Mouse (Mus musculus): ENCODE data around the gene Mycl. TPM values are rescaled to one million over a fixed set of nuclear protein-coding genes. Genes with fewer than 3 reads are reported as not detected.

Mycl gene
- polyA plus RNA-seq, 1 experiment from 2014 or later = 112 TPM

GRCm38 (mm10) chr4:123041131-123041530 lies 45.7 kb downstream of the Mycl start:
- no peak overlapping the region for H3K27ac ChIP-seq (replicated peaks; ENCODE audit: low read depth, low read length)
- H3K4me2 ChIP-seq (ENCODE audit: low read length) = no peak overlapping the region
- H3K27me3 ChIP-seq (ENCODE audit: control insufficient read depth, insufficient read depth, low read length) = no peaks in the 10 kb centered on the region
- 93% methylated on average over 6 of the region's 6 CpGs for WGBS
- H3K36me3 ChIP-seq (ENCODE audit: control insufficient read depth, insufficient read depth, low read length) = peaks cover 50% of the 10 kb centered on the region
- no peaks in the 10 kb centered on the region for H3K9me3 ChIP-seq (ENCODE audit: control insufficient read depth, low read length)
- no peak overlapping the region for H3K4me3 ChIP-seq (replicated peaks; ENCODE audit: low read depth, low read length)
- H3K9ac ChIP-seq (replicated peaks; ENCODE audit: low read length) = no peak overlapping the region
- no peaks in the 10 kb centered on the region for H3K4me1 ChIP-seq (ENCODE audit: control insufficient read depth, insufficient read depth, low read length)
- ATAC-seq (ENCODE audit: low FRiP score, low TSS enrichment) = no peak
- no peak for DNase-seq

DNA sequence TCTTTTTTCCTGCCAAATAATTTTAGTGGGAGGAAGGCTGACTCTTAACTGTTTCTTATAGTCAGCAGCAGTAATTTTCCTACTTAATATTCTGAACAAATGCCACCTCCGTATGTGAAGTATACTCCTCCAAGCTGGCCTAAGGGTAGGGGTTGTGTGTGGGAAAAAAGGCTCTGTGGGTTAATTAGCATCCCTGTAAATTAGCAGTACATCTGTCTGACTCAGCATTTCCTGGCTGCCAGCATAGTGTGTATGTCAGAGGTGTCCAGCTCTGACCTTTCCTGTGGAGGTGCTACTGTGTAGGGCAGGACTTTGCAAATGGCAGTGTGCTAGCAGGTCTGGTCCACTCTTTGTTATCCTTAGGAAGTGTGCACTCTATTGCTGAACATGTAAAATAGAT lies 48.4 kb downstream of the Mycl start:
- H3K4me2 ChIP-seq (ENCODE audit: low read length) = no peak overlapping the region
- ATAC-seq (ENCODE audit: low FRiP score, low TSS enrichment) = no peak
- peaks cover 68% of the 10 kb centered on the region for H3K36me3 ChIP-seq (ENCODE audit: control insufficient read depth, insufficient read depth, low read length)
- H3K27ac ChIP-seq (replicated peaks; ENCODE audit: low read depth, low read length) = no peak overlapping the region
- H3K27me3 ChIP-seq (ENCODE audit: control insufficient read depth, insufficient read depth, low read length) = no peaks in the 10 kb centered on the region
- H3K4me1 ChIP-seq (ENCODE audit: control insufficient read depth, insufficient read depth, low read length) = no peaks in the 10 kb centered on the region
- no peak overlapping the region for H3K4me3 ChIP-seq (replicated peaks; ENCODE audit: low read depth, low read length)
- DNase-seq = no peak
- H3K9me3 ChIP-seq (ENCODE audit: control insufficient read depth, low read length) = no peaks in the 10 kb centered on the region
- WGBS = 45% methylated on average over 1 of the region's 1 CpGs
- no peak overlapping the region for H3K9ac ChIP-seq (replicated peaks; ENCODE audit: low read length)

GRCm38 (mm10) chr4:123044842-123045241 lies 49.4 kb downstream of the Mycl start:
- DNase-seq (no peak), ATAC-seq (ENCODE audit: low FRiP score, low TSS enrichment) (no peak)
- Histone ChIP-seq H3K27me3 (ENCODE audit: control insufficient read depth, insufficient read depth, low read length) (no peaks in the 10 kb centered on the region), H3K4me2 (ENCODE audit: low read length) (no peak overlapping the region), H3K4me3 (replicated peaks; ENCODE audit: low read depth, low read length) (no peak overlapping the region), H3K4me1 (ENCODE audit: control insufficient read depth, insufficient read depth, low read length) (peaks cover 3% of the 10 kb centered on the region), H3K9me3 (ENCODE audit: control insufficient read depth, low read length) (no peaks in the 10 kb centered on the region), H3K36me3 (ENCODE audit: control insufficient read depth, insufficient read depth, low read length) (peaks cover 71% of the 10 kb centered on the region), H3K27ac (replicated peaks; ENCODE audit: low read depth, low read length) (no peak overlapping the region), H3K9ac (replicated peaks; ENCODE audit: low read length) (no peak overlapping the region)
- WGBS = 93% methylated on average over 4 of the region's 4 CpGs

DNA sequence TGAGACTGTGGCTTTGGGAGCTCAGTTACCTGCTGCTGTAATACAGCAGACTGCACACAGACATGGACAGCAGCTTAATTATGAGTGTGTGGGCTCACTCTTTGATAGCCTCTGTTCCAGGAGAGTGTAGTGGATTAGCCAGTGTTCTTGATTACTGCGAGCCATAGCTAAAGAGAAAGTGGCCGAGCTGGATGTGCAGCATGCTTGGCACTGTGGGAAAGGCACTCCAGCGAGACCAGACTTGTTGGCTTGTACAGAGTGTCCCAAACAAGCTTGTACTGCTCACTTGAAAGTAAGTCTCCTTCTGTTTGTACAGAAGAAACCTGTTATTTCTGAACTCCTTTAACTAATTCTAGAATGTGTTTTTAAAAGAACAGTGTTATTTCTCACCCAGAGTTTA lies 50.8 kb downstream of the Mycl start:
- ATAC-seq (ENCODE audit: low FRiP score, low TSS enrichment) = no peak
- no peak overlapping the region for H3K4me2 ChIP-seq (ENCODE audit: low read length)
- WGBS = 78% methylated on average over 3 of the region's 3 CpGs

GRCm38 (mm10) chr4:123050681-123051211 lies 55.3 kb downstream of the Mycl start:
- Histone ChIP-seq H3K4me3 (replicated peaks; ENCODE audit: low read depth, low read length) (no peak overlapping the region), H3K27ac (replicated peaks; ENCODE audit: low read depth, low read length) (peak overlapping the region; percentile 72), H3K4me1 (ENCODE audit: control insufficient read depth, insufficient read depth, low read length) (peaks cover 33% of the 10 kb centered on the region), H3K9ac (replicated peaks; ENCODE audit: low read length) (no peak overlapping the region), H3K4me2 (ENCODE audit: low read length) (no peak overlapping the region; the same call in 1 of the 2 replicates), H3K36me3 (ENCODE audit: control insufficient read depth, insufficient read depth, low read length) (peaks cover 85% of the 10 kb centered on the region), H3K9me3 (ENCODE audit: control insufficient read depth, low read length) (no peaks in the 10 kb centered on the region), H3K27me3 (ENCODE audit: control insufficient read depth, insufficient read depth, low read length) (no peaks in the 10 kb centered on the region)
- DNase-seq (peak; percentile 91), ATAC-seq (ENCODE audit: low FRiP score, low TSS enrichment) (peak; percentile 92)
- WGBS = 39% methylated on average over 5 of the region's 5 CpGs

More for the DNA sequence above, 50.8 kb downstream of the Mycl start:
- H3K27me3 ChIP-seq (ENCODE audit: control insufficient read depth, insufficient read depth, low read length) = no peaks in the 10 kb centered on the region
- H3K4me3 ChIP-seq (replicated peaks; ENCODE audit: low read depth, low read length) = no peak overlapping the region
- no peak for DNase-seq
- no peak overlapping the region for H3K9ac ChIP-seq (replicated peaks; ENCODE audit: low read length)
- no peak overlapping the region for H3K27ac ChIP-seq (replicated peaks; ENCODE audit: low read depth, low read length)
- no peaks in the 10 kb centered on the region for H3K9me3 ChIP-seq (ENCODE audit: control insufficient read depth, low read length)
- peaks cover 18% of the 10 kb centered on the region for H3K4me1 ChIP-seq (ENCODE audit: control insufficient read depth, insufficient read depth, low read length)
- peaks cover 80% of the 10 kb centered on the region for H3K36me3 ChIP-seq (ENCODE audit: control insufficient read depth, insufficient read depth, low read length)

Other genes starting within 250 kb of the Mycl start
- gene Ppt1, start 159.4 kb upstream of the Mycl start, polyA plus RNA-seq (2014; fragmentation: Nextera tagmentation; extraction: Ambion mirVana) = 66.1 and 74.7 TPM in 2 replicates
- gene Cap1, start 109.6 kb upstream of the Mycl start, polyA plus RNA-seq (2014; fragmentation: Nextera tagmentation; extraction: Ambion mirVana) = 52.2 and 72.8 TPM in 2 replicates
- 31.2 and 33.4 TPM in 2 replicates for gene Mfsd2a, start 34.5 kb upstream of the Mycl start, polyA plus RNA-seq (2014; fragmentation: Nextera tagmentation; extraction: Ambion mirVana)
- 27.0 and 29.1 TPM in 2 replicates for gene Trit1, start 20.9 kb downstream of the Mycl start, polyA plus RNA-seq (2014; fragmentation: Nextera tagmentation; extraction: Ambion mirVana)
- 0.08 and 0.25 TPM in 2 replicates for gene Bmp8b, start 109.5 kb downstream of the Mycl start, polyA plus RNA-seq (2014; fragmentation: Nextera tagmentation; extraction: Ambion mirVana)
- gene Oxct2b, start 120.6 kb downstream of the Mycl start, polyA plus RNA-seq (2014; fragmentation: Nextera tagmentation; extraction: Ambion mirVana) = 0.30 and 0.55 TPM in 2 replicates
- 61.7 and 65.7 TPM in 2 replicates for gene Ppie, start 144.3 kb downstream of the Mycl start, polyA plus RNA-seq (2014; fragmentation: Nextera tagmentation; extraction: Ambion mirVana)
- gene Hpcal4, start 187.6 kb downstream of the Mycl start, polyA plus RNA-seq (2014; fragmentation: Nextera tagmentation; extraction: Ambion mirVana) = 35.4 and 43.3 TPM in 2 replicates
- gene Nt5c1a, start 205.9 kb downstream of the Mycl start, polyA plus RNA-seq (2014; fragmentation: Nextera tagmentation; extraction: Ambion mirVana) = not detected in 2 replicates
- gene Heyl, start 237.9 kb downstream of the Mycl start, polyA plus RNA-seq (2014; fragmentation: Nextera tagmentation; extraction: Ambion mirVana) = 3.0 and 7.3 TPM in 2 replicates

Measured in midbrain, embryonic 14.5 days (tissue).